Mouse (Mus musculus): ENCODE measurements around the gene Fam240a.
A peak's percentile ranks its signal among the peaks of the same experiment; 100 is the strongest.

The Fam240a gene

GRCm38 (mm10) chr9:110916786-110917185 lies at the start of gene Fam240a:
Gene Fam240a, minus strand, starts transcription at chr9:110916861.
- DNase-seq = no peak

DNA sequence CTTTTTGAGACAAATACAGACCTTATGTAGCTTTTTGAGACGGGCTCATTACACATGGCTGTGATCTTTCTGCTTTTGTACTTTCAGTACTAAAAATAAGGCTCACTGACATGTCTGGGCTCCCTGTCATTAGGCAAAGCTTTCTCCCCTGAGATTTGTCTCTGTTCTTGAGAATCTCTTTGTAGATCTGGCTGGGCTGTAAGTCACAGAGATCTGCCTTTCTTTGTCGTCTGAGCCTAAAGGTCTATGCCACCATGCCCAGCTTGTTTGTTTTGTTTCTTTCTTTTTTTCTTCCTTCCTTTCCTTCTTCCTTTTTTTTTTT lies 49.2 kb upstream of the Fam240a start:
- DNase-seq = no peak

DNA sequence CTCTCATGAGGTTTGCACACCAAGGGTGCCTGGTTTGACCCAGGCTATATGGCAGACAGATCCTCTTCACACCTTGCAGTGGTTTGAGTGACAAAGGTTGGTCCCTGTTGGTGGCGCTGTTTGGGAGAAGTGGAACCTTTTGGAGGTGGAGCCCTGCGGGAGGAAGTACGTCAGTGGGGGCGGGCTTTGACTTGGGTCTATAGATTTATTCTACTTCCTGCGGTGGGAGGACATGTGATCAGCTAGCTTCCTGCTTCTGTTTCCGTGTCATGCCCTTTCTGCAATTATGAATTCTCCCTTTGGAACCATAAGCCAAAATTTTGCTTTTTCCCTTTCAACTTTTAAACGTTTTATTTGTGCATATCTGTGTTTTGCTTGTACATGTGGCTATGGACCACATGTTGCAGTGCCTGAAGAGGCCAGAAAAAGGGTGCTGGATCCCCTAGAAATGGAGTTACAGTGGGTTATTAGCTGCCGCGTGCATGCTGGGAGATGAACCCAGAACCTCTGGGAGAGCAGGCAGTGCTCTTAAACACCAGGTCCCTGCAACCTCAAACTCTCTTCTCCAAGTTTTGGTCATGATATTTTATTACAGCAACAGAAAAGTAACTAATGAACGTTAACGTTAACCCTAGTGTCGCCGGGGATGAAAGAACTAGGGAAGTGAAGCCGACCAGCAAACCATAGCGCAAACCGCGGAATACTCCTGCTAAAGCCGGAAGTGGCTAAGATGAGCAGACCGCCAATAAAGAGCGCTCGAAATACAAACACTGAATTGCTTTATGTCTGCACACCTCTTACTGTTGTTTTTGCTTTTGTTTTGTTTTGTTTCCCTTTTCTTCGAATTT lies 48.6 kb upstream of the Fam240a start:
- DNase-seq = peak; percentile 62

GRCm38 (mm10) chr9:110963566-110964115 lies 47.0 kb upstream of the Fam240a start:
- no peak for DNase-seq

- DNase-seq = no peak
These were observed 44.7 kb upstream of the Fam240a start for GRCm38 (mm10) chr9:110961386-110961785.

DNA sequence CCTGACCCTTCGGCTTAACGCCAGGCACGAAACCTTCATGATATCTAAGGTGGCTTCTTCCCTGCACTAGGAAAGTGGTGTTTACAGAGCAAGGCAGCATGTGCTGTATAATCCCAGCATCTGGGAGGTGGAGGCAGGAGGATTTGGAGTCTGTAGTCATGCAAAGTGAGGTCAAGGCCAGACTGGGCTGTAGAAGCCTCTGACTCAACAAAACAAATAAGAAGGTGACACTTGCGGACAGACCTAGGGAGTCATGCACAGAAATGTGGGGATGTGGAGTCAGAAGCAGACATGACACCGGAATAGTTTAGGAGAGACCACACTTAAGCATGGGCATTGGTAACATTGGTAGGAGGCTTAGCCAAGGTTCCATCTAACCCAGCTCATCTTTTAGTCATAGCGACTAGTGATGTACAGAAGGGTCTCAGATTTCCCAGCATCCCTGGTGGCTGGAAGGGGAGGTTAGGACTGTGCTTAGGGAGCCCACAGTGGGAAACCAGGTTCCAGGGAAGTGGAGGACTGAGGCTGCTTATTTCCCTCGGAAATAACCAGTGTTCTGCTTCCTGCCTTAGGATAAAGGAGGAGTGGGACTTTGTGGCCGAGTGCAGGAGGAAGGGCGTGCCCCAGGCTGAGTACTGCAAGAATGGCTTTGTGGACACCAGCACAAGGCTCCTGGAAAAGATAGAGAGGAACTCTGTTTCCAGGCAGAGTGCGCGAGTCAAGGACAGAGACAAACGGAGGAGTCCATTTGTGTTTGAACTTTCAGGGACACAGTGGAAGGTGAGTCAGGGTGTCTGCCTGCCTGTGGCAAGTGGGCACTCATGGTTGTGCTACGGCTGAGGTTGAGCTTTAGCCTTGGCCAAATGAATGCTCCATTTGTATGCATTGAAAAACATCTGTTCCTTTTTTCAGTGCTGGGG lies 43.8 kb upstream of the Fam240a start:
- no peak for DNase-seq

- no peak for DNase-seq
These were observed 43.0 kb upstream of the Fam240a start for GRCm38 (mm10) chr9:110959669-110960068.

- DNase-seq = no peak
These were observed 39.3 kb upstream of the Fam240a start for GRCm38 (mm10) chr9:110955962-110956361.

DNA sequence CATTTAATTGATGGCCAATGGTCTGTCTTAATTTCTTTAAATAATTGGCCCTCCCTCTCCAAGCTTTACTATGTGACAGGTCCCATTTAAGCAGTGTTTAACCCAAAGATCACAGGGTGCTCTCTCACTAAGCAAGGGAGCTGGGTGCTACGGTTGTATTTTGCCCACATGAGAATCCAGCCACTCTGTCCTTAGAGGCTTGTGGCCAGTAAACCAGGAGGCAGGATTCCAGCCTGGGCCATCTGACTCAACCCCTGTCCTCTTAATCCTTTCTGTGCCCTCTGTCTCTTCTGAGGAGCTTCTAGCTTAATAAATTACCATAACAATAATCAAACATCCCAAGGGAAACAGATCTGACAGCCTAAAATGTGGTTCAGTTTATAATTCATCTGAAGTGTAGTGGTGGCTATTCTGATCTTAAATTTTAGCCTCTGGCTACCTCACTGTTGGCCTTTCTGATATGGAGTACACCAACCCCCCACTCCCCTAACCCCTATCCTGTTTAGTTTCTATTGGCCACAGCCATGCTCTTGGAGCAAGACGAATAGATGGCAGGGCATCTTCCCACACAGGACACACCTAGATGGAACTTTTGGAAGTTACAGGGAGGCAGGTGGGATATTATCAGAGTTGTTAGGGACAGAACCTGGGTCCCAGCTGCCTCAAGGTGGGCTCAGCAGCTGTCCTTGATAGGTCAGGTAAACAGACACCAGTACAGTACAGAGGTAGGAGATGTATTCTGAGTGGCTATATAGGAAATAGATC lies 38.2 kb upstream of the Fam240a start:
- DNase-seq = no peak

GRCm38 (mm10) chr9:110953550-110954461 lies 37.1 kb upstream of the Fam240a start:
- peak; percentile 88 for DNase-seq

DNA sequence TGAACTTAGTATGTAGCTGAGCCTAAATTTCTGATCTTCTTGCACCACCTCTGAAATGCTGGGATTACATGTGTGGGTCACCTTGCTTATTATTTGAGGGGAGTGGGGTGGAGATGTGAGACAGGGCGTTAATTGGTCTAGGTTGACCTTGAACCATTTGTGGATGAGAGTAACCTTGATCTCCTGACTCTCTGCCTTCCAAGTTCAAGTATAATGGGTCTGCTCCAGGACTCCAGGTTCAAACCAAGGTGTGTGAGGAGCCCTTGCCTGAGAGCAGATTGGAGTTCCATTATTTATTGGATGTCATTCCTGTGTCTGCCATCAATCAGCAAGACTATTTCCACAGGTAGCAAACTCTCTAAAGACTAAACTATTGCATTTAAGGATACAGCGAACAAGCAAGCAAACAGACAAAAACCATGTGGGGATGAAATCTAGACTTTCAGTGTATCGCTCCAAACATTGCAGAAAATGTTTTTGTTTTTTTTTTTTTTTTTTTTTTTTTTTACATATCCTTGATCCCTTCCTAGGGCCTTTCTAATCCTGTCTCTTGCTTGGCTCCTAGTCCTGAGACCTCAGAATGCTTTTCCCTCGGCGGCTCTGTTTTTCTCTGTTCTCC lies 36.4 kb upstream of the Fam240a start:
- no peak for DNase-seq

DNA sequence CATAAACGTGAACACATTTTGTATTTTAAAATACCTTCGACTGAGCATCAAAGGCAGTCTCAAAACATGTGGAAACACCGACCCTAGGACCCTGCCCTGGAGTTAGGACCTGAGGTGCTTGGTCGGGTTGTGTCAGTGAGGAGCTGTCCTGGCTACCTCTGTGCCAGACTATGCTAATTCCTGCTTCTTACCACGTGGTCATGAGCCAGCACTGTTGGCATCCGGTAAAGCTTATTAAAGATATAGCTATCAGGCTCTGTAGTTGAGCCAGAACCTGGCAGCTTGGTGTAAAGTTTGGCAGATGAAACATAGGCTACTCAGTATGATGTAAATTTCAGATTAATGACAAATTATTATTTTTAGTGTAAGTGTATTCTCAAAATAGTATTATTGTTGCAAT lies 35.7 kb upstream of the Fam240a start:
- DNase-seq = no peak

DNA sequence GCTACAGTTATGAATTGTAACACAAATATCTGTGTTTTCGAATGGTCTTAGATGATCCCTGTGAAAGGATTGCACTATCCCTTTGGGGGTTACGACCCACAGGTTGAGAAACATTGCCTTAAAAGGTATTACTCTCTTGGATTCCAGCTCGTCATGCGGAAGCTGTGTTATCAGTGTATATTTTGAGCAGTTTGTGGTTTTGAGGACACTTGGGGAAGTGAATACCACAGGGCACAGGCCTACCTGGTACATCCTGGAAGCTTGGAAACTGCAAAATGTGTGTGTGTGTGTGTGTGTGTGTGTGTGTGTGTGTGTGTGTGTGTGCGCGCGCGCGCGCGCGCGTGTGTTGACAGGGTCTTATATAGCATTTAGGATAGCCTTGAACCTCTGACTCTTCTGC lies 35.2 kb upstream of the Fam240a start:
- DNase-seq = no peak

DNA sequence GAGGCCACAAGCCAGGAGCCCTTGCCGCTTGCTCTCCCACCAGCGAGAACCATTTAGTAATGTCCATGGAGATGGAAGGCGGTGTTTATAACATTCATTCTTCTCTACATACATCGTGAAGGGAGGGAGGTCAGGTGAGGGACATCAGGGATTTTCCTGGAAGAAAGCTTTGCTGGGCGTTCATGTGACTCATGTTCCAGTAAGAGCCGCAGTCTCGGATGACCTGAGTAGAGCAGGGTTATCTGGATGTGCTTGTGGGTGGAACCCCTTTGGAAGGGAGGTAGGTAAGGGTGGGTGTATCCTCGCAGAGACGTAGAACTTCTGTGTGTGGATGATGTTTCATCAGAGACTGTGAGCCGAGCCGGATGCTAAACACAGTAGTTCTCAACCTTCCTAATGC lies 34.7 kb upstream of the Fam240a start, which contains the start of gene Lrrc2:
TSS of gene Lrrc2 (plus strand) at position 149 of the 400 bp plus-strand sequence.
- DNase-seq = no peak

GRCm38 (mm10) chr9:110950109-110950508 lies 33.4 kb upstream of the Fam240a start:
- DNase-seq = no peak

- no peak for DNase-seq
These were observed 32.2 kb upstream of the Fam240a start for GRCm38 (mm10) chr9:110948813-110949310.

GRCm38 (mm10) chr9:110947900-110948299 lies 31.2 kb upstream of the Fam240a start:
- no peak for DNase-seq

DNA sequence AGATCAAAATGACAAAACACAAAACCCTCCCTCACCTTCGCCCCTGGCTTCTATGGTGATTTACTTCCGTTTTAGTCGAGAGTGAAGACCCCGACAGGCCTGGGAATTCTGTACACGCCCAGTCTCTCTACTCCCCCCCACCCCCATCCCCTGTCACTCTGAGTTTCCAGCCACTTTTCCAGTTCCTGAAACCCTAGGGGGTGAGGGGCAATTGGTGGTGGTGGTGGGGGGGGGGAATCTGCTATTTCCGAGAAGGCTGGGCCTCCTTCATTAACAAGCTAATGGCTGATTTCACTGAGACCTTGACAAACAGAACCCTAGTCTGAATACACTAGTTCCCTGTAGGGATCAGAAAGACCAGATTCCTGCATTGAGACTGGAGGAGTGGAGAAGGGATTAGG lies 30.6 kb upstream of the Fam240a start:
- DNase-seq = no peak

- peak; percentile 62 for DNase-seq
These were observed 29.9 kb upstream of the Fam240a start for GRCm38 (mm10) chr9:110946548-110947044.

DNA sequence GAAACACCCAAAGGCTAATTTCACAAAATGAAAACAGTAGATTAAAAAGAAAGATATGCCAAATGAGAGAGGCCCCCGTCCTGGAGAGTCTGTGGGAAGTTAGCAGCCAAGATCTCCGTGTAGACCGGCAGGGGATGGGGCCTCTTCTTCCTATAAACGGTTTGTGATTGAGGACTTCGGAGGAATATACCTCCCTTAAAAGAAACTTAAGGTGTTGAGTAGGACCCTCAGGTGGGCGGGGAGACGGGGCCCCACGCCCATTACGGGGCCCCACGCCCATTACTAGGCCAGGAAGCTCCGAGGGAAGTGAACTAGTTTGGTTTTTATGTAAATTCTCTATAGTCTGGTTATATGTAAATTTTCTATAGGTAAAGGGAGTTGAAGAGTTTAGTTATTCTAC lies 29.3 kb upstream of the Fam240a start, which contains the start of gene Tdgf1:
TSS of gene Tdgf1 (minus strand) at position 233 of the 400 bp plus-strand sequence.
- no peak for DNase-seq

- DNase-seq = no peak
These were observed 28.7 kb upstream of the Fam240a start for GRCm38 (mm10) chr9:110945343-110945742.
